Mouse (Mus musculus): ENCODE measurements around the gene Il13.

Gene Il13

GRCm38 (mm10) chr11:53632122-53632733 is 2.3 kb downstream of the Il13 start:
- no peak for DNase-seq (ENCODE audit: low read depth, low spot score)

- DNase-seq (ENCODE audit: low read depth, low spot score): peak; percentile 50
Measured at GRCm38 (mm10) chr11:53627859-53628258, 6.6 kb downstream of the Il13 start.

- no peak for DNase-seq (ENCODE audit: low read depth, low spot score)
Measured at GRCm38 (mm10) chr11:53626802-53627373, 7.6 kb downstream of the Il13 start.

GRCm38 (mm10) chr11:53624124-53624523 is 10.4 kb downstream of the Il13 start:
- no peak for DNase-seq (ENCODE audit: low read depth, low spot score)

- no peak for DNase-seq (ENCODE audit: low read depth, low spot score)
Measured at GRCm38 (mm10) chr11:53623573-53623972, 10.9 kb downstream of the Il13 start.

GRCm38 (mm10) chr11:53622440-53622806 is 12.1 kb downstream of the Il13 start:
- no peak for DNase-seq (ENCODE audit: low read depth, low spot score)

- no peak for DNase-seq (ENCODE audit: low read depth, low spot score)
Measured at GRCm38 (mm10) chr11:53621582-53622439, 12.7 kb downstream of the Il13 start.

GRCm38 (mm10) chr11:53620094-53620493 is 14.4 kb downstream of the Il13 start:
- no peak for DNase-seq (ENCODE audit: low read depth, low spot score)

- DNase-seq (ENCODE audit: low read depth, low spot score): no peak
Measured at GRCm38 (mm10) chr11:53619428-53619827, 15.1 kb downstream of the Il13 start.

- no peak for DNase-seq (ENCODE audit: low read depth, low spot score)
Measured at GRCm38 (mm10) chr11:53618619-53619198, 15.8 kb downstream of the Il13 start, which contains the start of gene Il4. Il4 (minus strand) TSS chr11:53618669.

GRCm38 (mm10) chr11:53617562-53618109 is 16.9 kb downstream of the Il13 start:
- DNase-seq (ENCODE audit: low read depth, low spot score): no peak

GRCm38 (mm10) chr11:53616748-53617558 is 17.5 kb downstream of the Il13 start:
- DNase-seq (ENCODE audit: low read depth, low spot score): no peak

GRCm38 (mm10) chr11:53615575-53615974 is 18.9 kb downstream of the Il13 start:
- no peak for DNase-seq (ENCODE audit: low read depth, low spot score)

GRCm38 (mm10) chr11:53615172-53615571 is 19.3 kb downstream of the Il13 start:
- DNase-seq (ENCODE audit: low read depth, low spot score): no peak

- no peak for DNase-seq (ENCODE audit: low read depth, low spot score)
Measured at GRCm38 (mm10) chr11:53609672-53610071, 24.8 kb downstream of the Il13 start.

- no peak for DNase-seq (ENCODE audit: low read depth, low spot score)
Measured at GRCm38 (mm10) chr11:53609231-53609630, 25.3 kb downstream of the Il13 start.

- no peak for DNase-seq (ENCODE audit: low read depth, low spot score)
Measured at GRCm38 (mm10) chr11:53605609-53606008, 28.9 kb downstream of the Il13 start.

GRCm38 (mm10) chr11:53604983-53605382 is 29.5 kb downstream of the Il13 start:
- no peak for DNase-seq (ENCODE audit: low read depth, low spot score)

GRCm38 (mm10) chr11:53591116-53591515 is 43.4 kb downstream of the Il13 start:
- no peak for DNase-seq (ENCODE audit: low read depth, low spot score)

- DNase-seq (ENCODE audit: low read depth, low spot score): no peak
Measured at GRCm38 (mm10) chr11:53590368-53590768, 44.1 kb downstream of the Il13 start.

GRCm38 (mm10) chr11:53588279-53588678 is 46.2 kb downstream of the Il13 start:
- DNase-seq (ENCODE audit: low read depth, low spot score): no peak
